Mouse (Mus musculus) heart, embryonic 16.5 days (tissue): ENCODE results near the gene Lhfpl4. TPM values are rescaled to one million over a fixed set of nuclear protein-coding genes. Genes with fewer than 3 reads are reported as not detected.

Experiments
- polyA plus RNA-seq: library from polyadenylated mRNA; unstranded; fragments of >200 nt; fragmentation: Nextera tagmentation; extraction: Ambion mirVana; gene quantifications from 2 replicates; pipeline ENCODE4 v1.2.1, GENCODE M21; 2015

The Lhfpl4 gene
- polyA plus RNA-seq, 1 experiment from 2014 or later = 0.35 TPM

Other genes with a start within 250 kb of the Lhfpl4 start
- 1.0 and 1.1 TPM in 2 replicates for gene Srgap3, start 248.1 kb downstream of the Lhfpl4 start, polyA plus RNA-seq
- 38.3 and 43.4 TPM in 2 replicates for gene Thumpd3, start 149.2 kb downstream of the Lhfpl4 start, polyA plus RNA-seq
- 46.4 and 50.8 TPM in 2 replicates for gene Setd5, start 118.0 kb downstream of the Lhfpl4 start, polyA plus RNA-seq
- gene Mtmr14, start 42.5 kb upstream of the Lhfpl4 start, polyA plus RNA-seq = 23.1 and 26.1 TPM in 2 replicates
- gene Cpne9, start 86.9 kb upstream of the Lhfpl4 start, polyA plus RNA-seq = 0.11 TPM in 1 of 2 replicates, not detected in the other
- gene Brpf1, start 111.8 kb upstream of the Lhfpl4 start, polyA plus RNA-seq = 11.6 and 12.3 TPM in 2 replicates
- gene Ogg1, start 131.6 kb upstream of the Lhfpl4 start, polyA plus RNA-seq = 8.1 and 9.9 TPM in 2 replicates
- 117 and 122 TPM in 2 replicates for gene Camk1, start 148.6 kb upstream of the Lhfpl4 start, polyA plus RNA-seq
- gene Tada3, start 182.5 kb upstream of the Lhfpl4 start, polyA plus RNA-seq = 40.3 and 41.1 TPM in 2 replicates
- gene Arpc4, start 182.7 kb upstream of the Lhfpl4 start, polyA plus RNA-seq = 250 and 261 TPM in 2 replicates
- 2.3 and 3.0 TPM in 2 replicates for gene Ttll3, start 193.9 kb upstream of the Lhfpl4 start, polyA plus RNA-seq
- 14.2 and 15.0 TPM in 2 replicates for gene Rpusd3, start 224.0 kb upstream of the Lhfpl4 start, polyA plus RNA-seq
- 0.29 TPM in 1 of 2 replicates, not detected in the other for gene Cidec, start 240.4 kb upstream of the Lhfpl4 start, polyA plus RNA-seq
- 64.5 and 65.2 TPM in 2 replicates for gene Jagn1, start 247.2 kb upstream of the Lhfpl4 start, polyA plus RNA-seq